Mouse (Mus musculus): ENCODE data around the gene Mrgprh. TPM values are rescaled to one million over a fixed set of nuclear protein-coding genes. Genes with fewer than 3 reads are reported as not detected.

The Mrgprh gene
- 0.05 TPM in 1 of 2 replicates, not detected in the other for polyA plus RNA-seq (2012; rRNA removed)

- no peak for DNase-seq (ENCODE audit: low read depth, low spot score)
- 73% methylated on average over 5 of the region's 5 CpGs for WGBS
Observed at GRCm38 (mm10) chr17:12875734-12876133, at the start of gene Mrgprh. Gene Mrgprh, plus strand, starts transcription at chr17:12876034.

- no peak for DNase-seq (ENCODE audit: low read depth, low spot score)
- WGBS = 70% methylated on average over 5 of the region's 5 CpGs
Observed at GRCm38 (mm10) chr17:12830351-12830750, 45.5 kb upstream of the Mrgprh start.

GRCm38 (mm10) chr17:12832231-12832630 is 43.6 kb upstream of the Mrgprh start:
- DNase-seq (ENCODE audit: low read depth, low spot score) = no peak
- 47% methylated on average over 3 of the region's 3 CpGs for WGBS

GRCm38 (mm10) chr17:12832657-12833056 is 43.2 kb upstream of the Mrgprh start:
- no peak for DNase-seq (ENCODE audit: low read depth, low spot score)
- WGBS = 85% methylated on average over 4 of the region's 4 CpGs

- WGBS = 86% methylated on average over 3 of the region's 3 CpGs
- DNase-seq (ENCODE audit: low read depth, low spot score) = no peak
Observed at GRCm38 (mm10) chr17:12834317-12834716, 41.5 kb upstream of the Mrgprh start.

- DNase-seq (ENCODE audit: low read depth, low spot score) = no peak
- 71% methylated on average over 3 of the region's 3 CpGs for WGBS
Observed at GRCm38 (mm10) chr17:12834826-12835225, 41.0 kb upstream of the Mrgprh start.

- WGBS = 84% methylated on average over 5 of the region's 5 CpGs
- DNase-seq (ENCODE audit: low read depth, low spot score) = no peak
Observed at GRCm38 (mm10) chr17:12835738-12836137, 40.1 kb upstream of the Mrgprh start.

- WGBS = 66% methylated on average over 10 of the region's 10 CpGs
- DNase-seq (ENCODE audit: low read depth, low spot score) = no peak
Observed at GRCm38 (mm10) chr17:12839475-12840267, 36.2 kb upstream of the Mrgprh start.

GRCm38 (mm10) chr17:12843826-12844225 is 32.0 kb upstream of the Mrgprh start:
- 79% methylated on average over 6 of the region's 6 CpGs for WGBS
- DNase-seq (ENCODE audit: low read depth, low spot score) = no peak

- no peak for DNase-seq (ENCODE audit: low read depth, low spot score)
- WGBS = 92% methylated on average over 4 of the region's 4 CpGs
Observed at GRCm38 (mm10) chr17:12844540-12844939, 31.3 kb upstream of the Mrgprh start.

- WGBS = 20% methylated on average over 5 of the region's 5 CpGs
- DNase-seq (ENCODE audit: low read depth, low spot score) = no peak
Observed at GRCm38 (mm10) chr17:12845862-12846261, 30.0 kb upstream of the Mrgprh start.

GRCm38 (mm10) chr17:12846474-12846873 is 29.4 kb upstream of the Mrgprh start:
- 65% methylated on average over 5 of the region's 5 CpGs for WGBS
- no peak for DNase-seq (ENCODE audit: low read depth, low spot score)

GRCm38 (mm10) chr17:12847736-12848135 is 28.1 kb upstream of the Mrgprh start:
- WGBS = 72% methylated on average over 4 of the region's 4 CpGs
- no peak for DNase-seq (ENCODE audit: low read depth, low spot score)

- DNase-seq (ENCODE audit: low read depth, low spot score) = no peak
- 89% methylated on average over 8 of the region's 8 CpGs for WGBS
Observed at GRCm38 (mm10) chr17:12849778-12850382, 26.0 kb upstream of the Mrgprh start.

- 85% methylated on average over 11 of the region's 11 CpGs for WGBS
- no peak for DNase-seq (ENCODE audit: low read depth, low spot score)
Observed at GRCm38 (mm10) chr17:12851689-12852088, 24.1 kb upstream of the Mrgprh start.

GRCm38 (mm10) chr17:12853821-12854220 is 22.0 kb upstream of the Mrgprh start:
- 86% methylated on average over 2 of the region's 2 CpGs for WGBS
- no peak for DNase-seq (ENCODE audit: low read depth, low spot score)

GRCm38 (mm10) chr17:12854386-12854785 is 21.4 kb upstream of the Mrgprh start:
- WGBS = 91% methylated on average over 11 of the region's 11 CpGs
- no peak for DNase-seq (ENCODE audit: low read depth, low spot score)

GRCm38 (mm10) chr17:12857395-12857794 is 18.4 kb upstream of the Mrgprh start:
- 43% methylated on average over 3 of the region's 3 CpGs for WGBS
- DNase-seq (ENCODE audit: low read depth, low spot score) = no peak

GRCm38 (mm10) chr17:12858072-12858471 is 17.8 kb upstream of the Mrgprh start:
- no peak for DNase-seq (ENCODE audit: low read depth, low spot score)
- WGBS = 51% methylated on average over 4 of the region's 4 CpGs

GRCm38 (mm10) chr17:12859006-12859520 is 16.8 kb upstream of the Mrgprh start:
- DNase-seq (ENCODE audit: low read depth, low spot score) = no peak
- 34% methylated on average over 8 of the region's 8 CpGs for WGBS

- no peak for DNase-seq (ENCODE audit: low read depth, low spot score)
Observed at GRCm38 (mm10) chr17:12864111-12864510, 11.7 kb upstream of the Mrgprh start.
